Mouse (Mus musculus): ENCODE measurements around the gene Vasp. TPM values are rescaled to one million over a fixed set of nuclear protein-coding genes. Genes with fewer than 3 reads are reported as not detected.

The Vasp gene
- polyA plus RNA-seq, 1 experiment = 75.7 TPM

DNA sequence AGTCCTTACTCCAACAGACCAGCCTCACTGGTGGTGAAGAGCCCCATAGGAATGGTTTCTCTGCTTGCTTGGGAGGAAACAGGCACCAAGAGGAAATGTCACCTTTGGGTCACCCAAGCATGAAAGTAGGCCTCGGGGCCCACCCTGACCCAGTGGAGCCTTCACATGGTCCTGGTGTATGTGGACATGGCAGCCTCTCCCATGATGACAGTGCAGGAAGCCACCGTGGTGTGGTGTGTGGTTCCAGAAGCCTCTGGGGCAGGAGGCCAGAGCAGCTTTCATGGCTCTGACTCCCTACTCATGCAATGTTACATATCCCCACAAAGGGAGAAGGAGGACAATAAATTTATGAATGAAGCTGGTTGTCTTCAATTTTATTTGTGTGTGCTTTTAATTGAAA, 24.1 kb downstream of the Vasp start:
- Histone ChIP-seq H3K27me3 (ENCODE audit: control insufficient read depth, insufficient read depth, low read length, poor library complexity, severe bottlenecking) (no peaks in the 10 kb centered on the region), H3K9me3 (replicated peaks; ENCODE audit: control insufficient read depth, insufficient read depth, low read length, poor library complexity, severe bottlenecking) (no peaks in the 10 kb centered on the region), H3K4me1 (ENCODE audit: control insufficient read depth, insufficient read depth, low read length) (peaks cover 2% of the 10 kb centered on the region), H3K27ac (ENCODE audit: insufficient read depth, low read length) (no peak overlapping the region), H3K4me3 (ENCODE audit: low read depth, low read length) (no peak overlapping the region), H3K9ac (ENCODE audit: low read depth, poor library complexity, severe bottlenecking) (no peak overlapping the region), H3K36me3 (ENCODE audit: control insufficient read depth, insufficient read depth, low read length, poor library complexity, severe bottlenecking) (0 out of 2 replicates have a peak, but pooled peaks cover 4% of the 10 kb centered on the region)
- TF ChIP-seq CTCF (IDR thresholded peaks at IDR 0.05; ENCODE audit: low read depth, low read length) (no peak), EP300 (IDR thresholded peaks at IDR 0.05; ENCODE audit: insufficient read depth, low read depth, low read length) (no peak), POLR2A (IDR thresholded peaks at IDR 0.05; ENCODE audit: insufficient read depth, low read length) (no peak)

DNA sequence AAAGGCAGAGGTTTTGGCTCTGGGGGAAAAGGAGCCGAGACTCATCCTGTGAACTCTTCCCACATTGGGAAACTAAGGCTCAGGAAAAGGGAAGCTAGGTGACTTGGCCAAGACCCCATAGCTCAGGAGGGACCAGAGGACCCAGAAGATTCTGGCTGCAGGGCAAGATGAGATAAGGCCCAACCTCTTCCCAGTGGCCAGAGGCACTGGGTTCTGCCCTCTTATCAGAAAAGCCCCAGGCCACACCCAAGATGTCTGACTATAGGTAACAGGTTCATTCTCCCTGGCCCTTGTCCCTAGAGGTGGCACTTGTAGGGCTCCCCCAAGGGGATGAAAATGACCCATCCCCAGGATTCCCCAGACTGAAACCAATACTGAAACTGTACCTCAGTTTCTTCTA, 24.8 kb downstream of the Vasp start:
- H3K27me3 ChIP-seq (ENCODE audit: control insufficient read depth, insufficient read depth, low read length, poor library complexity, severe bottlenecking) = no peaks in the 10 kb centered on the region
- TF ChIP-seq CTCF (IDR thresholded peaks at IDR 0.05; ENCODE audit: low read depth, low read length) (no peak), POLR2A (IDR thresholded peaks at IDR 0.05; ENCODE audit: insufficient read depth, low read length) (no peak), EP300 (IDR thresholded peaks at IDR 0.05; ENCODE audit: insufficient read depth, low read depth, low read length) (no peak)

DNA sequence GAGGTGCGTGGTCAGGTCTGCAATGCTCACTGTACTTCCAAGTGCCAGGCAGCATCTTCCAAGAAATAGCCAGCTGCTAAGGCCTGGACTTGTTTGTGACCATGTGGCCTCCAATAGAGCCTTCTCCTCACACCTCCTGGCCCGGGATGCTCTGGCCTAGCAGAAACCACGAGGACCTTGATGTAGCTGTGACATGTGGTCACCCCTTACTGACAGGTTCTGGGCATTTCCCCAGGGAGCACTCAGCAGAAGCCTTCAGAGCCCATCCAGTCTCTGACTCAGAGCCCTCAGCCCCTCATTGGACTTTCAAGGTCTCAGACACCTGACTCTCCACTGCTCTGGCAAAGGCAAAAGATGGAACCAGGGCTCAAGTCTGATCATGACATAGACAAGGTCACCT, 26.5 kb downstream of the Vasp start:
- Histone ChIP-seq H3K27ac (ENCODE audit: insufficient read depth, low read length) (no peak overlapping the region), H3K9ac (ENCODE audit: low read depth, poor library complexity, severe bottlenecking) (no peak overlapping the region), H3K27me3 (ENCODE audit: control insufficient read depth, insufficient read depth, low read length, poor library complexity, severe bottlenecking) (no peaks in the 10 kb centered on the region), H3K9me3 (replicated peaks; ENCODE audit: control insufficient read depth, insufficient read depth, low read length, poor library complexity, severe bottlenecking) (no peaks in the 10 kb centered on the region), H3K36me3 (ENCODE audit: control insufficient read depth, insufficient read depth, low read length, poor library complexity, severe bottlenecking) (0 out of 2 replicates have a peak, but pooled peaks cover 4% of the 10 kb centered on the region), H3K4me3 (ENCODE audit: low read depth, low read length) (no peak overlapping the region), H3K4me1 (ENCODE audit: control insufficient read depth, insufficient read depth, low read length) (peaks cover 2% of the 10 kb centered on the region)
- no peak for TF ChIP-seq EP300 (IDR thresholded peaks at IDR 0.05; ENCODE audit: insufficient read depth, low read depth, low read length)
- no peak for TF ChIP-seq POLR2A (IDR thresholded peaks at IDR 0.05; ENCODE audit: insufficient read depth, low read length)
- no peak for TF ChIP-seq CTCF (IDR thresholded peaks at IDR 0.05; ENCODE audit: low read depth, low read length)

More for the DNA sequence above, 24.8 kb downstream of the Vasp start:
- peaks cover 2% of the 10 kb centered on the region for H3K4me1 ChIP-seq (ENCODE audit: control insufficient read depth, insufficient read depth, low read length)
- no peak overlapping the region for H3K4me3 ChIP-seq (ENCODE audit: low read depth, low read length)
- H3K36me3 ChIP-seq (ENCODE audit: control insufficient read depth, insufficient read depth, low read length, poor library complexity, severe bottlenecking) = 0 out of 2 replicates have a peak, but pooled peaks cover 4% of the 10 kb centered on the region
- H3K27ac ChIP-seq (ENCODE audit: insufficient read depth, low read length) = no peak overlapping the region
- no peak overlapping the region for H3K9ac ChIP-seq (ENCODE audit: low read depth, poor library complexity, severe bottlenecking)
- H3K9me3 ChIP-seq (replicated peaks; ENCODE audit: control insufficient read depth, insufficient read depth, low read length, poor library complexity, severe bottlenecking) = no peaks in the 10 kb centered on the region

- H3K27me3 ChIP-seq (ENCODE audit: control insufficient read depth, insufficient read depth, low read length, poor library complexity, severe bottlenecking) = no peaks in the 10 kb centered on the region
- TF ChIP-seq POLR2A (IDR thresholded peaks at IDR 0.05; ENCODE audit: insufficient read depth, low read length) = no peak
- TF ChIP-seq CTCF (IDR thresholded peaks at IDR 0.05; ENCODE audit: low read depth, low read length) = no peak
- TF ChIP-seq EP300 (IDR thresholded peaks at IDR 0.05; ENCODE audit: insufficient read depth, low read depth, low read length) = no peak
- H3K9me3 ChIP-seq (replicated peaks; ENCODE audit: control insufficient read depth, insufficient read depth, low read length, poor library complexity, severe bottlenecking) = no peaks in the 10 kb centered on the region
- H3K9ac ChIP-seq (ENCODE audit: low read depth, poor library complexity, severe bottlenecking) = no peak overlapping the region
- H3K4me3 ChIP-seq (ENCODE audit: low read depth, low read length) = no peak overlapping the region
- peaks cover 4% of the 10 kb centered on the region for H3K4me1 ChIP-seq (ENCODE audit: control insufficient read depth, insufficient read depth, low read length)
- H3K27ac ChIP-seq (ENCODE audit: insufficient read depth, low read length) = no peak overlapping the region
- 0 out of 2 replicates have a peak, but pooled peaks cover 4% of the 10 kb centered on the region for H3K36me3 ChIP-seq (ENCODE audit: control insufficient read depth, insufficient read depth, low read length, poor library complexity, severe bottlenecking)
Observed at GRCm38 (mm10) chr7:19243858-19244257, 27.8 kb downstream of the Vasp start.

DNA sequence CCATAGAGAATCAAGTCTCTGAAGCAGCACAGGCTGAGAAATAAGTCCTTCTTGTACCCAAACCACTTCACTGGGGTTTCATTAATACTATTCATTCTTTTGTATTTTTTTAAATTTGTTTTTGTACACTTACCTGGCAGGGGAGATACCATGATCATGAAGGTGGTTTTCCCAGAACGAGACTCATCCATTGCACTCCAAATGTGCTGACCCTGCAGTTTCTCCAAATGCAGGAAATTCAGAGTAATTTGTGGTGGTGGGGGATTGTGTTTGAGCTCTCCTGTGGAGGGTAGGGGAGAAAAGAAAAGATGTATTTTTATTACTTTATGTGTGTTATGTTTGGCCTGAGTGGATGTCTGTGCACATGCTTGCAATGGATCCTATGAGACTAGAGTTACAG, 29.6 kb downstream of the Vasp start:
- Histone ChIP-seq H3K4me1 (ENCODE audit: control insufficient read depth, insufficient read depth, low read length) (peaks cover 4% of the 10 kb centered on the region), H3K4me3 (ENCODE audit: low read depth, low read length) (no peak overlapping the region), H3K36me3 (ENCODE audit: control insufficient read depth, insufficient read depth, low read length, poor library complexity, severe bottlenecking) (0 out of 2 replicates have a peak, but pooled peaks cover 4% of the 10 kb centered on the region), H3K27me3 (ENCODE audit: control insufficient read depth, insufficient read depth, low read length, poor library complexity, severe bottlenecking) (no peaks in the 10 kb centered on the region), H3K27ac (ENCODE audit: insufficient read depth, low read length) (no peak overlapping the region), H3K9me3 (replicated peaks; ENCODE audit: control insufficient read depth, insufficient read depth, low read length, poor library complexity, severe bottlenecking) (no peaks in the 10 kb centered on the region), H3K9ac (ENCODE audit: low read depth, poor library complexity, severe bottlenecking) (no peak overlapping the region)
- TF ChIP-seq CTCF (IDR thresholded peaks at IDR 0.05; ENCODE audit: low read depth, low read length) (no peak), EP300 (IDR thresholded peaks at IDR 0.05; ENCODE audit: insufficient read depth, low read depth, low read length) (no peak), POLR2A (IDR thresholded peaks at IDR 0.05; ENCODE audit: insufficient read depth, low read length) (no peak)

DNA sequence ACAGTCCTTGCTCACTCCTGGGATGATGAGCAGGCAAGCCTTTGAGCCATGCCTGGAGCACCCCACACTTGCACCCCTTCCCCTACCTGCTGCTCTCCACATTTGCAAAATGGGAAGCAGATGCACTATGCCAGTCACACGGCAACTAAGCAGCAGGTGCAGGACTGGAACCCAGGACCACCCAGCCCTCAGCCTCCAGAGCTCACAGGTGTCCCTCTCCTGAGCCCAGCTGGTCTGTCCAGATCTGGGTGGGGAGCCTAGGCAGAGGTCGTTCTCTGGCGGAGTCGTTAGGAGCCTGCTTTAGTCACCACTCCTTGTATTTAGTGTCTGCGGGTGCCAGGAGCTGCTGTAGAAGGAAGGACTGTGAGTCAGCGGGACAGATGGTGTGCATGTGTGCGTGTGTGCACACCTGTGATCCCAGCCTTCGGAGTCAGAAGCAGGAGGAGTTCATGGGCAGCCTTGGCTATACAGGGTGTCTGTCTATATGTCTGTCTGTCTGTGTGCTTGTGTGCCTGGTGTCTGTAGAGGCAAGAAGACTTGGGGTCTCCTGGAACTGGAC, 30.6 kb downstream of the Vasp start:
- TF ChIP-seq CTCF (IDR thresholded peaks at IDR 0.05; ENCODE audit: low read depth, low read length) = no peak
- no peak for TF ChIP-seq POLR2A (IDR thresholded peaks at IDR 0.05; ENCODE audit: insufficient read depth, low read length)
- no peak for TF ChIP-seq EP300 (IDR thresholded peaks at IDR 0.05; ENCODE audit: insufficient read depth, low read depth, low read length)
- Histone ChIP-seq H3K27ac (ENCODE audit: insufficient read depth, low read length) (no peak overlapping the region), H3K9ac (ENCODE audit: low read depth, poor library complexity, severe bottlenecking) (no peak overlapping the region), H3K27me3 (ENCODE audit: control insufficient read depth, insufficient read depth, low read length, poor library complexity, severe bottlenecking) (no peaks in the 10 kb centered on the region), H3K4me1 (ENCODE audit: control insufficient read depth, insufficient read depth, low read length) (peaks cover 4% of the 10 kb centered on the region), H3K9me3 (replicated peaks; ENCODE audit: control insufficient read depth, insufficient read depth, low read length, poor library complexity, severe bottlenecking) (no peaks in the 10 kb centered on the region), H3K36me3 (ENCODE audit: control insufficient read depth, insufficient read depth, low read length, poor library complexity, severe bottlenecking) (0 out of 2 replicates have a peak, but pooled peaks cover 4% of the 10 kb centered on the region), H3K4me3 (ENCODE audit: low read depth, low read length) (no peak overlapping the region)

All from ES-Bruce4 (cell line).